Mouse (Mus musculus) layer of hippocampus, adult 9-10 months (tissue): ENCODE data around the gene Gm8890.
"Not testable (repeated sequence)": the region's sequence is repeated elsewhere in the genome, so short reads cannot be mapped to it uniquely, and the experiment has no call there.

Source experiments
- DNase-seq: peaks from one replicate; pipeline ENCODE4 v3.0.0; 2022; ENCODE audit warnings: low spot score

Gm8890 gene

DNA sequence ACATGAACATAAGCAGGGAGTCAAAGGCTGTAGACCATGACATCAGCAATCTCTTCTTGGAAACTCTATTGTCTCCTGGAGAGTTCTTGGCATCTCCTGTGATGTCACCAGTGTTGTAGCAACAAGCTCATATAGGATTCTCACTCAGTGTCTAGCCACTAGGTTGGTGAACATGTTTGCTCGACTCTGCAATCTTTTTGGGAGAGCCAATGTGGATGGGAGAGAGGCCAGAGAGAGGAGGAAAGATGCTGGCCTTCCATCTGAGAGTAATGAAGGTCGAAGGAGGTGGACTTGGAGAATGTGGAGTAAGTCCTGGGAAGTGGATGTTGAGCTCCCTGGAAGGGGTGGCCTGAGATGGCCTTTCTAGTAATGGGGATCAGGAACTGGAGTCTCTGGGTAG lies at the start of gene Gm8890:
Gm8890 (plus strand) TSS at position 301 of the 400 bp plus-strand sequence.
- not testable (repeated sequence) for DNase-seq

DNA sequence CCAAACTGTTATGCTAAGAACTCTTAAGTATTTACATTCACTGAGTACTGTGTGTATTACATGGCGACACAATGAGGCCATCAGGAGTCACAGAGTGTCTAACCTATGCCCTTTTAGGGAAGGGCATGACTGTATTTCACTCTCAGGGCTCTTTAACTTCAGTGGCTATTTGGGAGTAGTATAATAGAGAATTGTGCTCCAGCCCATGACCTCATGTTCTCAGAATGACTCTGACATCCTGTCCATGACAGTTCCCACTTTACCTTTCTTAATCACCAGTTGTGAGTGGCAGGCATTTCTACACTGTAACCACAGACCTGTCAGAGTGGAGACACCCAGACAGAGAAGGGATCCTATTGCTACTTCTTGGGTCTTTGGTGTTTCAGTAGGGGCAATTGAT lies 388 bp downstream of the Gm8890 start:
- not testable (repeated sequence) for DNase-seq
